Mouse (Mus musculus) left cerebral cortex, postnatal 14 days (tissue): ENCODE results near the gene Cacna1s. TPM values are rescaled to one million over a fixed set of nuclear protein-coding genes. Genes with fewer than 3 reads are reported as not detected.

Source experiments
- DNase-seq, 2 experiments: peaks; one replicate each; pipeline ENCODE4 v3.0.0; 2021 to 2022; ENCODE audit warnings: low spot score in 2 of 2, mixed read lengths in 1 of 2
- intact Hi-C: fragments of 180-260 bp; cut with DNase I; formaldehyde crosslinking; loops from one replicate; pipeline ENCODE4 v1.15.1; 2025
- long read RNA-seq, 2 experiments: library from polyadenylated mRNA; stranded (forward); transcript quantifications; one replicate each; pipeline ENCODE4 v2.0.0; 2021
- total RNA-seq, 2 experiments: library from RNA; stranded (reverse); gene quantifications; 2 replicates each; pipeline ENCODE4 v1.2.3; 2021

The Cacna1s gene
- 1 to 10 TPM; 1.0 to 1.1 TPM for total RNA-seq
- long read RNA-seq, experiment 1, partial matches to known transcripts = 0 of 2 reads
- long read RNA-seq, experiment 1, other reads (novel, unspliced or antisense) = 1 of 2 reads
- long read RNA-seq, experiment 2, partial matches to known transcripts = 2 of 2 reads
- long read RNA-seq, experiment 2, other reads (novel, unspliced or antisense) = 0 of 2 reads

DNA sequence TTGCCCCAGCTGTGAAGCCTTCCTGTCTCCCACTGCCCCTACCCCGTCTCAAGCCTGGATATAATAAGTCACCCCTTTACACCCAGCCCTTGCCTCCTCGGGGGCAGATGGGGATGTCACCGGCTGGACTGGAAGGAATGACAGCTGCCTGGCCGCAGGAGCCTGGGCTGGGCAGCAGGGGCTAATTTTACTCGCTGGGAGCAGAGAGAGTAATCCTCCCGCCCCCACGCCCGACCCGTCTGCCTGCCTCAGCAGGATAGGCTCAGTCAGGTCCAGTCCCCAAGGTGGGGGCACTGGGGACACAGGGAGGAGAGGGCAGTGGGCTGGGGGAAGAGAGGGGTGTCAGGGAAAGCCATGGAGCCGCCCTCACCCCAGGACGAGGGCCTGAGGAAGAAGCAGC lies at the start of gene Cacna1s:
TSS of gene Cacna1s (plus strand) at position 204 of the 400 bp plus-strand sequence.
- DNase-seq = no peak
- intact Hi-C loops = loop anchor here (2.0 to 5.0 kb wide), 2 partner anchors 112 to 410 kb away; no protein-coding TSS in a partner anchor

GRCm38 (mm10) chr1:136006292-136006748 lies 46.2 kb upstream of the Cacna1s start, which contains the start of gene Igfn1:
TSS of gene Igfn1 (minus strand) at chr1:136006342.
- intact Hi-C loops = loop anchor here (5.0 kb wide), 1 partner anchor 49 kb away; no protein-coding TSS in a partner anchor
- DNase-seq = no peak

GRCm38 (mm10) chr1:136007211-136008158 lies 45.1 kb upstream of the Cacna1s start, which contains the start of gene Tmem9:
TSS of gene Tmem9 (plus strand) at chr1:136008150.
- peak; percentile 57 to 60 for DNase-seq
- intact Hi-C loops = loop anchor here (5.0 kb wide), 1 partner anchor 50 kb away; no protein-coding TSS in a partner anchor

DNA sequence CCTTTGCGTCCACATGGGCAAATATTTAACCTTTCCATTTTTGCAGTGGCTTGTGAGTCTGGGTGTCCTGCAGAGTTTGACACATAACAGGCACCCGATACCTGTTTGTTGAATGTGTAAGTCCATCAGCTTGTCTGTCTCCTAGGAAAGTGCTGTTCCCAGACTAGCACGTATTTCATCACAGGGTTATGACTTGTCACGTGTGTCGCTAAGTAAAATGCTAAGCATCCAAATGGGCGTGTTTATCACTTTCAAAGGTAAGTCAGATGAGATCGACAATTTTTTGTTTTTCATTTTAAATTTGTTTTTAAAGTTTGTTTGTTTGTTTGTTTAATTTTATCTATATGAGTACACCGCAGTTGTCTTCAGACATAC lies 44.4 kb upstream of the Cacna1s start:
- intact Hi-C loops = loop anchor here (5.0 kb wide), 1 partner anchor 51 kb away; no protein-coding TSS in a partner anchor
- no peak for DNase-seq

DNA sequence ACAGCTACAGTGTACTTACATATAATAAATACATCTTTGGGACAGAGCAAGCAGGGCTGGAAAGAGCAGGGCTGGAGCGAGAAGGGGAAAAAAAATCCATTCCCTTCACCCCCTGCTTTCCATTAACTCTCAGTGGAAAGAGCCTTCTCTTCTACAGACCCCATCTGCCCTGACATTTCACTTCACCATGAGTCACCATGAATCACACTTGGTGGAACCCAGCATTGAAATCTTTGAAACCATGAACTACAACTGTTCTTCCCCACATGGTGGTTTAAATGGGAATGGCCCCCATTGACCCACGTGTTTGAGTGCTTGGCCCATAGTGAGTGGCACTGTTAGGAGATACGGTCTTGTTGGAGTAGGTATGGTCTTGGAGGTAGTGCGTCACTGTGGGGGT lies 42.3 kb upstream of the Cacna1s start:
- intact Hi-C loops = no loop called here
- DNase-seq = no peak

- DNase-seq = no peak
- intact Hi-C loops = no loop called here
Observed at GRCm38 (mm10) chr1:136013513-136013912, 39.0 kb upstream of the Cacna1s start.

DNA sequence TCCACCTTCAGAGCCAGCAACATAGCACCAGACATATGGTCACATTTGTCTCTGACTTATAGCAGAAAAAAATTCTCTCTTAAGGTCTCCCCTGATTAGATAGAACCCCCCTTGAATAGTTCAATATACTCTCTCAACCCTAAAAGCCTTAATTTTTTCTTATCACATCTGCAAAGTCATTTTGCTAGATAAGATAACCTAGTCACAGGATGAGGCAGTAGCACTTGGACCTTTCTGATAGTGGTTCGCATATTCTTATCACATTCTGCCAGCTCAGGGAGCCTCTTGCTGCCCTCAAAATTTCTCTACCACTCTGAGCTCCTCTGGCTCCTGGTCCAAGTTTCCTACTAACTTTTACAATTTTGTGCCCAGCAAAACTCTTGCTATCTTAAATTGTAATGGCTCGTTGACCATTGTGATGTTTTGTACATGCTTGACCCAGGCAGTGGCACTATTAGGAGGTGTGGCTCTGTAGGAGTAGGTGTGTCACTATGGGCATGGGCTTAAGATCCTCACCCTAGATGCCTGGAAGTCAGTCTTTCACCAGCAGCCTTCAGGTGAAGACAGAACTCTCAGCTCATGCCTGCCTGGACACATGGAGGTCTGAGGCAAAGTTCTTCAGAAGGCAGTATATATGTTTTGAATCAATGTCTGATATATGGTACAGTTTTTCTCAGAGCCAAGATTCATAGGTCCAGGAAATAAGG lies 37.6 kb upstream of the Cacna1s start:
- DNase-seq = no peak
- intact Hi-C loops = no loop called here

GRCm38 (mm10) chr1:136017307-136017706 lies 35.2 kb upstream of the Cacna1s start:
- intact Hi-C loops = no loop called here
- DNase-seq = no peak

GRCm38 (mm10) chr1:136017907-136018313 lies 34.6 kb upstream of the Cacna1s start:
- intact Hi-C loops = no loop called here
- DNase-seq = peak; percentile 94 to 97

- intact Hi-C loops = no loop called here
- no peak for DNase-seq
Observed at GRCm38 (mm10) chr1:136018390-136019189, 34.0 kb upstream of the Cacna1s start.

DNA sequence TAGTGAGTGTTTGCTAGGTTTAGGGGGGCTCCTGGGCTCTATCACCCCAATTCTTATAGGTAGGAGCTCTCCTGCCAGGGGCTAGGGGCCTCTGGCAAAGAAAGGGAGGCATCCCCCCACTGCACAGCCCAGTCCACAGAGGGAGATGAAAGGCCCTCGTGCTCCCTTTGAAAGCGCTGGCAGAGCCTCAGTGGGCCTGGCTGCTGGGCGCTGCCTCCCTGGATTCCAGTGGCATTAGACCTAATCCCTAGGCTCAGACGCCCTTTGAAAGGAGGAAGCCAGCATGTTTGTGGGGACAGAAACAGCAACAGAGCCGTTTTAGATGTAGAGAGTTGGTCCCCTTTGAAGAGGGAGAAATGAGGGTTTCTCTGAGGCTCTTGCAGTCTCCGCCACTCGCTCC lies 22.3 kb upstream of the Cacna1s start:
- no peak for DNase-seq
- intact Hi-C loops = no loop called here

GRCm38 (mm10) chr1:136031697-136032096 lies 20.9 kb upstream of the Cacna1s start:
- intact Hi-C loops = no loop called here
- no peak for DNase-seq

DNA sequence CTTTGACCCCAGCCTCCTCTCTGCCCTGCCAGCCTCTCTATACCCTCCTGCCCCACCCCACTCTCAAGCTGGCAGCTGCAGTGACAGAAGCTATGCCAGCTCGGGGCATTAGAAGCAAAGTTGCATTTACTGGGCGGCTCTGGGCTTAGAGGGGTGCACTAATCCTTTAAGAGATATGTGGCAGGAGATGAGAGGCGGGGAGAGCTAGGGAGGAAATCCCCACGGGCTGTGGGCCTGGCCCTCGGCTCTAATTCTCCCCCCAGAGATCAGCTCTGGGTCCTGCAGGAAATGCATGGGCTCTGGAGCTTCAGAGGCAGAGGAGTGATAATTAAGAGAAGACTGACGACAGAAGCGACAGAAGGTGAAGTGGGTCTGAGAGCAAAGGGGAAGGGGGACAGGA lies 19.6 kb upstream of the Cacna1s start:
- intact Hi-C loops = no loop called here
- DNase-seq = no peak

DNA sequence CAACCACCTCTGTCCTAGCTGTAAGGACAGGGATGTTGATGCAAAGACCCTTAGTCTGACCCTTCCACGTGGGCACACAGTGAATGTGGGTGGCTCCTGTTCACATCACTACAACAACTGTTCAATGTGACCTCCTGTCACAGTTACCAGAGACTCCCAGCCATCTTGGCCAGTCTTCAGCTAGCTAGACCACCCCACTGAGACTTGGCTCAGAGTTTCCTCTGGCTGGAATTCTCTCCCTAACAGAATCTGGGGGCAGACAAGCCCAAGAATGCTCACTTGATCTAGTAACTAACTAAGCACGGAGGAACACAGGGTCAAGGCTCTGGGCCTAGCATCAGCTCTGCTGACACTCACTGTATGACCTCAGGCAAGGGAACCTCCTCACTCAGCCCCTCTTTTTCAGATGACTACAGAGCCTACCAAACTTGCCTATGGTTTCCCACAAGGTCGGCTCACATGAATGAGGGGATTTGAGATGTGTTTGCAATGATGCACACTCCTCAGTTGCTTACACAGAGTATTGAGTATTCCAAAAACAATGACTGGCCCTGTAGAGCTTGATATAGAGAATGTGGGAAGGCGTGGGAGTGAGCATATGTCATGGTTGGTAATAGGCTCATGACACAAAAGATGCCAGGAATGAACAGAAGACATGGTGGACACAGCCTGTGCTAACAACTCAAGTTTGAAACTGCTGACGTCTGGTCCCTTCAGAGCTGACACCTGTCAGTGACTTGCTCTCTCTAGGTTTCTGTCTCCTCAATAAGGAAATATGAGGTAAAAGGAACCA lies 13.6 kb upstream of the Cacna1s start:
- intact Hi-C loops = no loop called here
- DNase-seq = peak in 1 of 2 experiments; percentile 62

GRCm38 (mm10) chr1:136040452-136040851 lies 12.1 kb upstream of the Cacna1s start:
- DNase-seq = no peak
- intact Hi-C loops = no loop called here

GRCm38 (mm10) chr1:136040874-136041273 lies 11.7 kb upstream of the Cacna1s start:
- intact Hi-C loops = no loop called here

DNA sequence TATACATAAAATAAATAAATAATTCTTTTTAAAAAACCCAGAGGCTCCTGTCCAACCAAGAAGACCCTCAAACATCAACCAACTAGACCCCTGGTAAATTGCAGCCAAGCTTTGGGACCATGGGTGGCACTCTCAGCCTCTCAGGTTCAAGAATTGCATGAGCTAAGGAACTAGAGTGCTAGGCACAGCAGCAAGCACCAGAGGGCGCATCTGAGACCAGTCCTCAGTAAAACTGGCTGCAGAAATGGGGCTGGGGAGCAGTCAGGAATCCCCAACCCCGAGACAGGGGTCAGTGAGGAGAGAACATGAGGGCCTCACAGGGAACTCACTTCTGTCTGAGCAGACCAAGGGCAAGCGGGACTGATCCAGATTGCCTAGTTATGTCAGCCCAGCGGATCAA lies 6.8 kb upstream of the Cacna1s start:
- intact Hi-C loops = loop anchor here (2.0 to 5.0 kb wide), 3 partner anchors 27 to 477 kb away; no protein-coding TSS in a partner anchor
- peak; percentile 73 to 76 for DNase-seq

More at GRCm38 (mm10) chr1:136040874-136041273, 11.7 kb upstream of the Cacna1s start:
- no peak for DNase-seq

GRCm38 (mm10) chr1:136047432-136047831 lies 5.1 kb upstream of the Cacna1s start:
- no peak for DNase-seq
- intact Hi-C loops = loop anchor here (2.0 to 5.0 kb wide), 3 partner anchors 25 to 475 kb away; no protein-coding TSS in a partner anchor
